Mouse (Mus musculus): ENCODE data around the gene Ikzf3. TPM values are rescaled to one million over a fixed set of nuclear protein-coding genes. Genes with fewer than 3 reads are reported as not detected.

Gene Ikzf3
- total RNA-seq, 2 experiments from 2014 or later, result 0.34 TPM

GRCm38 (mm10) chr11:98458121-98458990, 87.5 kb downstream of the Ikzf3 start:
- intact Hi-C loops (cut with DNase I), result loop anchor here (5.0 to 10.0 kb wide), 2 partner anchors 116 to 194 kb away; no protein-coding TSS in a partner anchor
- peak in 1 of 2 experiments; percentile 58 for DNase-seq (ENCODE audit: extremely low spot score in 1 of 2, low spot score in 2 of 2)

GRCm38 (mm10) chr11:98457367-98458120, 88.3 kb downstream of the Ikzf3 start:
- peak; percentile 60 to 90 for DNase-seq (ENCODE audit: extremely low spot score in 1 of 2, low spot score in 2 of 2)
- intact Hi-C loops (cut with DNase I), result loop anchor here (5.0 to 10.0 kb wide), 2 partner anchors 115 to 193 kb away; no protein-coding TSS in a partner anchor

DNA sequence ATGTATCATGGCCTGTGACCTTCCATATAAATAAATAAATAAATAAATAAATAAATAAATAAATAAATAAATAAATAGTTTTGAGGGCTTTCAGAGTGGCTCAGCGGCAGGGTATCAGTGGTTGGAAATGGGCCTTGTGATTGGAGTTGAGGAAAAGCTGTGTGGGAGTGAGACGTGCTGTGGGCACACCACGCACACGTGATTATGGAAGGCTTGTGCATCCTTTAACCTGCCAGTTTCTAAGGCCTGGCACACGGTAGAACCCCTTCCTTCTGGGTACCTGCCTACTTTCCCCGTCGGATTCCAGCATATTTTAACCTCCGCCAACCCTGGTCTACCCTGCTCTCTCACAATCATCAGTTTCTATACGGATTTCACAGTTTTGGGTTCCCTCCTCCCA, 88.9 kb downstream of the Ikzf3 start:
- no peak for DNase-seq (ENCODE audit: extremely low spot score in 1 of 2, low spot score in 2 of 2)
- intact Hi-C loops (cut with DNase I), result loop anchor here (5.0 to 10.0 kb wide), 2 partner anchors 115 to 192 kb away; no protein-coding TSS in a partner anchor

- intact Hi-C loops (cut with DNase I), result loop anchor here (5.0 to 10.0 kb wide), 2 partner anchors 114 to 192 kb away; no protein-coding TSS in a partner anchor
- no peak for DNase-seq (ENCODE audit: extremely low spot score in 1 of 2, low spot score in 2 of 2)
Observed at GRCm38 (mm10) chr11:98456545-98456944, 89.3 kb downstream of the Ikzf3 start.

DNA sequence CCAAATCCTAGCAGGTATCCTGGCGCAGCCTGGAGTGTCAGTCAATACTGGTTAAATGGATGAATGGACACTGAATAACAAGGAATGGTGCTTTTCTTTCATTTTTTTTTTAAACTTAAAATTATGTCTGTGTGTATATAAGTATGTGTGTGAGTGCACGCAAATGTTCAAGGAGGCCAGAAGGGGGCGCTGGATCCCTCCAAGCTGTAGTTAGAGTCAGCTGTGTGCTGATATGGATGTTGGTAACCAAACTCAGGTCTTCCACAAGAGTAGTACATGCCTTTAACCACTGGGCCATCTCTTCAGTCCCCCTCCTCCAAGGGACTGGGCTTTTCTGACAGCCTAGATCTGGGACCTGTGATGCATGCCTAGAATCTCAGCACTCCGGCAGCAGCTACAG, 90.3 kb downstream of the Ikzf3 start:
- intact Hi-C loops (cut with DNase I), result loop anchor here (5.0 to 10.0 kb wide), 2 partner anchors 113 to 191 kb away; no protein-coding TSS in a partner anchor
- no peak for DNase-seq (ENCODE audit: extremely low spot score in 1 of 2, low spot score in 2 of 2)

- peak in 1 of 2 experiments; percentile 62 for DNase-seq (ENCODE audit: extremely low spot score in 1 of 2, low spot score in 2 of 2)
- intact Hi-C loops (cut with DNase I), result loop anchor here (10.0 kb wide), 1 partner anchor 185 kb away; no protein-coding TSS in a partner anchor
Observed at GRCm38 (mm10) chr11:98449921-98450771, 95.7 kb downstream of the Ikzf3 start.

DNA sequence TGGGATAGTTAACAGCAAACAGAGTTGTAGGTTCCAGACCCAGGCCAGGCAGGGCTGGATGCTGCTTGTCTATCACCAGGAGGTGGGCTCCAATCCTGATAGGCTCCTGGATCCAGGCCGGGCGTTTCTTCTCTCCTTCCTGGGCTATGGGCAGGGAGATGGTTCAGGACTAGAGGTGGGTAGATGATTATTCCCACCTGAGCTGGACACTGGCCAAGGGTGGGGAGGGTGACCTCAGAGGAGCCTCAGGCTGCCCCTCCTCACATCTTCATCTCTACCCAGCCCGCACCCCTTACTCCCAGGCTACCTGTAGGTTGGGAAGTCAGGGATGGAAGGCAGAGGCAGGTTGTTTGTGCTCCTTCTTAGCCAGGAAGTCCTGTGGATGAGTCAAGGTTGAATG, 96.4 kb downstream of the Ikzf3 start:
- DNase-seq (ENCODE audit: extremely low spot score in 1 of 2, low spot score in 2 of 2), result no peak
- intact Hi-C loops (cut with DNase I), result no loop called here

- intact Hi-C loops (cut with DNase I), result no loop called here
- DNase-seq (ENCODE audit: extremely low spot score in 1 of 2, low spot score in 2 of 2), result no peak
Observed at GRCm38 (mm10) chr11:98448191-98448790, 97.5 kb downstream of the Ikzf3 start.

- intact Hi-C loops (cut with DNase I), result no loop called here
- no peak for DNase-seq (ENCODE audit: extremely low spot score in 1 of 2, low spot score in 2 of 2)
Observed at GRCm38 (mm10) chr11:98447475-98447834, 98.4 kb downstream of the Ikzf3 start.

DNA sequence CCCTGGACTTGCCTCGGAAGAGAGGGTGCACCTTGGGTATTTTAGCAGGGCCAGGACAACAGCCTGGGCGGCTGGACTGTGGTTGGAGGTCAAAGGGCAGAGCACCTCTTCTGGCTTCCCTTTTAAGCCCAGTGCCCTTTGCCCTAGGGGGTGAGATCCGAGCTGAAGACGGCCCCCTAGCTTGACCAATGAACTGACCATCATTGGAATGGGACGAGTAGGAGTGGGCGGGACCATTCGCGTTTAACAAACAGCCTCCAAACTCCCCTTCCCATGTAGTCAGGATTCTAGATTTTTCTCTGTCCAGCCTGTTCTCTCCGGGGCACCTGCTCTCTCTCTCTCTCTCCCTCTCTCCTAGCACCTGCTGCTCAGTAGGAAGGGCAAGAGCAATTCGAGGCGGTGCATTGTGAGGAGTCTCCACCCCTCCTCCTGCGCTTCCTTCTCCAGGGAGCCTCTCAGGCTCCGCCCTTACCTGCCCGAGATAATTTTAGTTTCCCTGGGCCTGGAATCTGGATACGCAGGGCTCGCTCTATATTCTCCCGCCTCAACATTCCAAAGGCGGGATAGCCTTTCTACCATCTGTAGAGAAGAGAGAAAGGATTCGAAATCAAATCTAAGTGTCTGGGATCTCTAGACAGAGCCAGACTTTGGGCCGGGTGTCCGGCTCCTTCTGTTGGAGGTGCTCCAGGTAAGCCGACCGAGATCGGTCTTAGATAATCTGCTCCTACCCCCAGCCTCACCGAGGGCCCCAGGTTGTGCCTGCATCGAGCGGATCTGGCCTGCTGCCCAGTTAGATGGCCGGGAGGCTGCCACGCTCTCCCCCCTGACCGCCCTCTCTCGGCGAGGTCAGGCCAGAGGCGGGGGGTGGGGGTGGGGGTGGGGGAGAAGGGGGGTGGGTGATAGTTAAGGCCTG, 99.0 kb downstream of the Ikzf3 start:
- no peak for DNase-seq (ENCODE audit: extremely low spot score in 1 of 2, low spot score in 2 of 2)
- intact Hi-C loops (cut with DNase I), result no loop called here

GRCm38 (mm10) chr11:98446213-98446561, 99.6 kb downstream of the Ikzf3 start, which contains the start of gene Grb7:
Grb7 (plus strand) TSS chr11:98446394.
- DNase-seq (ENCODE audit: extremely low spot score in 1 of 2, low spot score in 2 of 2), result no peak

DNA sequence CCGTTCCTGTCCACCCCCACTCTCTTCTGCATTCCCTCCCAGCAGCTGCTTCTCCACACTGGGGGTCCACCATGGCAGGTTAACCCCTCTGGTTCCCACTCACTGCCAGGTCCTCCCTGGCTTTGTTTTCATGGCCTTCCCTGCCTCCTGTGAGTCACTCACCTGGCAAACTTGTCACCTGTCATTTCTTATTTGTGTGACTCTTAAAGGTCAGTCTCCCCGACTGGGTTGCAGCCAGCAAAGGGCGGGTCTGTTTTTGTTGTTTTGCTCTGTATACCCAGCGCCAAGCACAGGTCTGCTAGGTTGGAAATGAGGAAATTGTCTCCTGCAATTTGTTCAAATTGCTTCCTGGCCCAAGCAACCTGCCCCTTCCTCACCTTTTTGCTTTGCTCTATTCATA, 100.2 kb downstream of the Ikzf3 start:
- intact Hi-C loops (cut with DNase I), result no loop called here

More at GRCm38 (mm10) chr11:98446213-98446561, 99.6 kb downstream of the Ikzf3 start, which contains the start of gene Grb7:
- intact Hi-C loops (cut with DNase I), result no loop called here

GRCm38 (mm10) chr11:98445238-98445637, 100.6 kb downstream of the Ikzf3 start:
- intact Hi-C loops (cut with DNase I), result no loop called here
- DNase-seq (ENCODE audit: extremely low spot score in 1 of 2, low spot score in 2 of 2), result no peak

More for the DNA sequence above, 100.2 kb downstream of the Ikzf3 start:
- no peak for DNase-seq (ENCODE audit: extremely low spot score in 1 of 2, low spot score in 2 of 2)

- intact Hi-C loops (cut with DNase I), result no loop called here
- no peak for DNase-seq (ENCODE audit: extremely low spot score in 1 of 2, low spot score in 2 of 2)
Observed at GRCm38 (mm10) chr11:98443688-98444087, 102.1 kb downstream of the Ikzf3 start.

DNA sequence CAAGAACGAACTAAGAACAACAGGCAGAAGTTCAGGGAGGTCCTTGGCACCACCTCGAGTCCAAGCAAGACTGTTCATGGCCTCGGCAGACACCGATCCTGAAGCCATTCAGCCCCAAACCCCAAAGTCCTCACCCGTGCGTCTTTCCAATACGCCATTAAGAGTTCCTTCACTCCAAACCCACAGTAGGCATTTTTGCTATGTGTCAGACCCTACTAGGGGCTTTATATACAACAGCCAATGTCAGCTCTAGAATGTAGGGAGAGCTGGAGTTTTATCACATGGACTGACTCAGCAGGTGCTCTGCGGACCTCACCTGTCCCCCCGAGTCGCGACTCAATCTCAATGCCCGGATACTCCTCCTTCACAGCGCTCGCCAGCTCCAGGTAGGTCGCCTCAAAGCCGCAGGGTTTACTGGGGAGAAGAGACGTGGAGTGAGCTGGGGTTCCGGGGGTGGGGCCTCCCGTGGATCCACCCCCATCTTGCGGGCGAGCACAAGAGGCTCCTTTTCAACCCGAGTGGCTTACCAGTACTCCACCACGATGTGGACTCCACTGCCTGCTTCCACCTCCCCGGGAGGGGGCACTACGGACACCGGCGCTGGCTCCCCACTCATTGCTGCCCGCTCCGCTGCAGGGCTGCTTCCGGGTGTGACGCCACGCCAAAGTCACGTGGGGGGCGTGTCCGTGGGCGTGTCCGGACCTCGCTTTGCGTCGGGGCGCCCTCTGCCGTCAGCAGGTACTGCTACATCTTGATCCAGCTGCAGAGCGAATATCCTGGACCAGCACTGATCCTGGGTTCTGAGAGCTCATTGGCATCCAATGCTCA, 107.3 kb downstream of the Ikzf3 start, which contains the start of gene Mien1:
Gene Mien1 (minus strand): TSS at position 661 of the 828 bp plus-strand sequence.
- intact Hi-C loops (cut with DNase I), result loop anchor here (5.0 kb wide), 1 partner anchor 91 kb away; the partner anchor contains the start of gene Ppp1r1b
- peak; percentile 93 to 96 for DNase-seq (ENCODE audit: extremely low spot score in 1 of 2, low spot score in 2 of 2)

DNA sequence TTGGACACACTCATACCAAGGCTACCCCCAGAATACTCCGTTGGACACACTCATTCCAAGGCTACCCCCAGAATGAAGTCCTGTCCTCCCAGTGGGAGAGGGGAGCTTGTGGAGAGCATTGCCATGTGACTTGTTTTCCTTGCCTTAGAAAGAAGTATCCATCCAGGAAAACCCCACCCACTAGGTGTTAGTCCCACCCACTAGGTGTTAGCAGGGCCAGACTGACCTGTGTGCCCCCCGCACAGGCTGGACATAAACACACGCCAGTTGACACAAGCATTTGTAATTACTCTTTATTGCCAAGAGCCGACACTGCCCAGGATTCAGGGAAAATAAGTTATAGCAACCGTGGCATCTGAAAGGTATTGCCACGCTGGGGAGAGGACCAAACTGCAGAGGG, 108.4 kb downstream of the Ikzf3 start:
- peak in 1 of 2 experiments; percentile 22 for DNase-seq (ENCODE audit: extremely low spot score in 1 of 2, low spot score in 2 of 2)
- intact Hi-C loops (cut with DNase I), result loop anchor here (5.0 kb wide), 1 partner anchor 90 kb away; the partner anchor contains the start of gene Ppp1r1b
